Mouse (Mus musculus) ES-Bruce4 (cell line): ENCODE results near the gene Sass6.

Experiments
- EP300 ChIP-seq: IDR thresholded peaks from 2 replicates; pipeline ENCODE4 v1.6.1; 2011; ENCODE audit warnings: low read depth, low read length; ENCODE audit not compliant: insufficient read depth
- POLR2A ChIP-seq: IDR thresholded peaks from one replicate; pipeline ENCODE4 v1.8.1; 2011; ENCODE audit warnings: low read length; ENCODE audit not compliant: insufficient read depth

- no peak for TF ChIP-seq EP300
- no peak for TF ChIP-seq POLR2A
Measured at GRCm38 (mm10) chr3:116659856-116660430, 65.2 kb downstream of the Sass6 start.
